Mouse (Mus musculus) kidney, adult 2 months (tissue): ENCODE measurements at regions not wholly inside any gene's neighbourhood (a gene's known extent, or its start where the extent isn't known, plus 50 kb on each side); places are given as distances from the start of the nearest gene placed in this dataset.
"Not testable (repeated sequence)": the region's sequence is repeated elsewhere in the genome, so short reads cannot be mapped to it uniquely, and the experiment has no call there.

Experiments used
- DNase-seq: peaks from one replicate; pipeline ENCODE4 v3.0.0; 2021
- H3K27ac ChIP-seq: fragments of 200-500 bp; 2 replicates; pipeline ENCODE4 v1.5.1; 2012; ENCODE audit warnings: low read depth, low read length, control low read depth, inconsistent platforms; ENCODE audit not compliant: insufficient read depth
- H3K27me3 ChIP-seq: fragments of 200-500 bp; replicated peaks from 2 replicates; pipeline ENCODE4 v1.6.1; 2012; ENCODE audit warnings: mild to moderate bottlenecking, moderate library complexity, low read length, inconsistent platforms; ENCODE audit not compliant: control insufficient read depth, insufficient read depth
- H3K36me3 ChIP-seq: fragments of 200-500 bp; 2 replicates; pipeline ENCODE4 v1.6.1; 2012; ENCODE audit warnings: mild to moderate bottlenecking, moderate library complexity, low read length, inconsistent platforms; ENCODE audit not compliant: control insufficient read depth, insufficient read depth
- H3K4me1 ChIP-seq: fragments of 200-500 bp; 2 replicates; pipeline ENCODE4 v1.6.1; 2011; ENCODE audit warnings: low read length; ENCODE audit not compliant: control insufficient read depth, insufficient read depth
- H3K4me3 ChIP-seq: fragments of 200-500 bp; 2 replicates; pipeline ENCODE4 v1.5.1; 2011; ENCODE audit warnings: mild to moderate bottlenecking, low read depth, low read length, control low read depth; ENCODE audit not compliant: insufficient read depth
- CTCF ChIP-seq: fragments of 200-500 bp; conservative IDR thresholded peaks from 2 replicates; pipeline ENCODE4 v1.5.1; 2011; ENCODE audit warnings: low read depth, mild to moderate bottlenecking, control low read depth, low read length, moderate library complexity, mixed read lengths; ENCODE audit not compliant: insufficient read depth, insufficient read length
- POLR2A ChIP-seq: fragments of 200-500 bp; IDR thresholded peaks from one replicate; pipeline ENCODE4 v1.6.1; 2011; ENCODE audit warnings: low read depth, low read length, control low read depth
- WGBS: fragments of 180-500 bp; shearing (Covaris S2); methylation state at CpG from one replicate; pipeline ENCODE4 v1.1.7; 2018; 5-methylcytosine and 5-hydroxymethylcytosine counted together

- H3K4me3 ChIP-seq, H3K27me3 ChIP-seq, H3K27ac ChIP-seq, H3K36me3 ChIP-seq, H3K4me1 ChIP-seq: not testable (repeated sequence)
- 42% methylated on average over 10 of the region's 10 CpGs for WGBS
- peak; percentile 68 for DNase-seq
Observed at GRCm38 (mm10) chr9:11441241-11441997, 536.8 kb upstream of the Cntn5 start.

- H3K36me3 ChIP-seq, result no peaks in the 10 kb centered on the region
Observed at GRCm38 (mm10) chr9:11436443-11437167, 532.0 kb upstream of the Cntn5 start.

GRCm38 (mm10) chr9:11436014-11436413, 531.4 kb upstream of the Cntn5 start:
- no peak for TF ChIP-seq CTCF
- TF ChIP-seq POLR2A, result no peak
- Histone ChIP-seq H3K27ac (no peak overlapping the region), H3K4me3 (no peak overlapping the region), H3K27me3 (no peaks in the 10 kb centered on the region), H3K36me3 (no peaks in the 10 kb centered on the region), H3K4me1 (no peaks in the 10 kb centered on the region)
- no peak for DNase-seq
- WGBS, result 87% methylated on average over 2 of the region's 2 CpGs

More at GRCm38 (mm10) chr9:11436443-11437167, 532.0 kb upstream of the Cntn5 start:
- no peak for DNase-seq
- Histone ChIP-seq H3K27ac (no peak overlapping the region), H3K4me3 (no peak overlapping the region), H3K27me3 (no peaks in the 10 kb centered on the region), H3K4me1 (no peaks in the 10 kb centered on the region)
- WGBS, result 62% methylated on average over 1 of the region's 1 CpGs
- TF ChIP-seq POLR2A (no peak), CTCF (no peak)

DNA sequence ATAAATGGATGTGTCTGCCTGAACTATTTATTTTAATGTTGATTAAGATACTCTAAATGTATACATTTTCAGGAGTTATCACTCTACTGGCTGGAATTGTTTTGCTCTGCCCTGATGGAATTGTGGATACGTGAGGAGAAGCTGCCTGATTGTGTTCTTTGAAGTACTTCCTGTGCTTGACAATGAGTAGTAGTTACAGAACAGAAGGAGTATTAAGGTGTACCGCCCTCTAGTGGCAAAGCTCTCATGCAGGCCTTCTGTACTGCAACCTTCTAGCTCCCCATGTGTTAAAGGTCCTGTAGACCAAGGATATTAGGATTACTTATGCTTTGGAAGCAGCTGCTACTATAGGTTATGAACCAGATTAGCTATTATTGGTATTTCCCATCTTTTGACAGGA, 530.4 kb upstream of the Cntn5 start:
- 26% methylated on average over 2 of the region's 2 CpGs for WGBS
- H3K4me1 ChIP-seq, result no peaks in the 10 kb centered on the region
- no peak overlapping the region for H3K4me3 ChIP-seq
- H3K27ac ChIP-seq, result no peak overlapping the region
- peak; percentile 47; the same call in 1 of the 2 replicates for TF ChIP-seq CTCF
- TF ChIP-seq POLR2A, result no peak
- DNase-seq, result peak; percentile 57
- H3K27me3 ChIP-seq, result no peaks in the 10 kb centered on the region
- no peaks in the 10 kb centered on the region for H3K36me3 ChIP-seq

DNA sequence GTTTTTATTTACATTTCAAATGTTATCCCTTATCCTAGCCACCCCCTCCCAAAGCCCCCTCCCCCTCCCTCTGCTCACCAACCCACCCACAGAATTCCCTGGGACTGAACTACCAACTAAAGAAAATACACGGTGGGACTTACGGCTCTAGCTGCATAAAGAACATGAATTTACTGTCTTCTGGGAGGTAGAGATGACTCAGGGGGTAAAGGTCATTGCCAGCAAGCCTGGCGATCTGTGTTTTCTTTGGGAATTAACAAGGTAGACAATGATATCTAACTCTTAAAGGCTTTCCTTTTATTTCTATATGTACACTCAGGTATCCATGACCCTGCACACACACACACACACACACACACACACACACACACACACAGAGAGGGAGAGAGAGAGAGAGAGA, 521.9 kb upstream of the Cntn5 start:
- H3K27me3 ChIP-seq, result no peaks in the 10 kb centered on the region
- DNase-seq, result no peak
- H3K4me1 ChIP-seq, result no peaks in the 10 kb centered on the region
- TF ChIP-seq POLR2A, result no peak
- no peak for TF ChIP-seq CTCF
- H3K27ac ChIP-seq, result no peak overlapping the region
- H3K4me3 ChIP-seq, result no peak overlapping the region
- H3K36me3 ChIP-seq, result no peaks in the 10 kb centered on the region
- WGBS, result 25% methylated on average over 3 of the region's 3 CpGs

- Histone ChIP-seq H3K4me3 (no peak overlapping the region), H3K36me3 (no peaks in the 10 kb centered on the region), H3K4me1 (no peaks in the 10 kb centered on the region), H3K27ac (no peak overlapping the region), H3K27me3 (no peaks in the 10 kb centered on the region)
- TF ChIP-seq CTCF (no peak), POLR2A (no peak)
- DNase-seq, result no peak
- 67% methylated on average over 2 of the region's 2 CpGs for WGBS
Observed at GRCm38 (mm10) chr9:11396829-11397228, 492.3 kb upstream of the Cntn5 start.

DNA sequence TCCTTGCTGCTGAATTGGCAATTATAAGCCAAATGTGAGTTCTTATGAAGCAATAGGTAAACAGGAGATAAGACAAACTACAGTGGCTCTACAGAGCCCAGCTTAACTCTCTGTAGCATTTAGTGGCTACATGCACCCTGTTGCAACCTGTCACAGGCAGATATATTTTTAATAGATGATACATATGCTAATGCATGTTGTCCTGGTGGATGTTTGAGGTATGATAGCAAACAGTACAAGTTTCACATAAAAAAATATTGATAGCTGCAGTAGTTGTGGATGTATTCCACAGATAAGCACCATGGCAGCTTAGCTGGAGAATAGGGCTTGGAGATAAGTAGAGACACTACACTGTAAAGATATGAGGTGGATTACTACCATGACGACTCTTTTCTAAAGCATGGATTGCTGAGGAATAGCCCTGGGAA, 477.1 kb upstream of the Cntn5 start:
- no peaks in the 10 kb centered on the region for H3K36me3 ChIP-seq
- WGBS, result 87% methylated on average over 1 of the region's 1 CpGs
- H3K4me3 ChIP-seq, result no peak overlapping the region
- H3K27me3 ChIP-seq, result no peaks in the 10 kb centered on the region
- no peaks in the 10 kb centered on the region for H3K4me1 ChIP-seq
- DNase-seq, result no peak
- H3K27ac ChIP-seq, result no peak overlapping the region
- no peak for TF ChIP-seq CTCF
- no peak for TF ChIP-seq POLR2A
